Mouse (Mus musculus) midbrain, embryonic 12.5 days (tissue): ENCODE data around the gene Gm17606. TPM values are rescaled to one million over a fixed set of nuclear protein-coding genes. Genes with fewer than 3 reads are reported as not detected.

Experiments
- ATAC-seq: fragments of 200-750 bp; cut with Nextera tagmentation; 2 replicates; pipeline ENCODE4 v1.8.0; 2017; ENCODE audit warnings: low read depth, moderate TSS enrichment, moderate library complexity; ENCODE audit not compliant: low FRiP score
- H3K27ac ChIP-seq: fragments of 300-500 bp; sonication (generic); replicated peaks from 2 replicates; pipeline ENCODE4 v1.5.1; 2016; ENCODE audit warnings: mild to moderate bottlenecking
- H3K27me3 ChIP-seq: fragments of 300-500 bp; sonication (generic); 2 replicates; pipeline ENCODE4 v1.6.1; 2016; ENCODE audit warnings: mild to moderate bottlenecking
- H3K36me3 ChIP-seq: fragments of 300-500 bp; sonication (generic); 2 replicates; pipeline ENCODE4 v1.6.1; 2016
- H3K4me1 ChIP-seq: fragments of 300-500 bp; sonication (generic); 2 replicates; pipeline ENCODE4 v1.6.1; 2016
- H3K4me2 ChIP-seq: fragments of 300-500 bp; sonication (generic); replicated peaks from 2 replicates; pipeline ENCODE4 v1.6.1; 2016; ENCODE audit warnings: mild to moderate bottlenecking, moderate library complexity
- H3K4me3 ChIP-seq: fragments of 300-500 bp; sonication (generic); 2 replicates; pipeline ENCODE4 v1.5.1; 2016; ENCODE audit warnings: mild to moderate bottlenecking
- H3K9ac ChIP-seq: fragments of 300-500 bp; sonication (generic); replicated peaks from 2 replicates; pipeline ENCODE4 v1.6.1; 2016; ENCODE audit warnings: mild to moderate bottlenecking, moderate library complexity
- H3K9me3 ChIP-seq: fragments of 300-500 bp; sonication (generic); 2 replicates; pipeline ENCODE4 v1.6.1; 2016; ENCODE audit warnings: mild to moderate bottlenecking
- WGBS: fragments of 180-500 bp; shearing (Covaris S2); methylation state at CpG from one replicate; pipeline ENCODE4 v1.1.7; 2016; 5-methylcytosine and 5-hydroxymethylcytosine counted together
- polyA plus RNA-seq: library from polyadenylated mRNA; unstranded; fragments of >200 nt; fragmentation: Nextera tagmentation; extraction: Ambion mirVana; gene quantifications from 2 replicates; pipeline ENCODE4 v1.2.1, GENCODE M21; 2016

The Gm17606 gene
- polyA plus RNA-seq, 1 experiment from 2014 or later = not detected

DNA sequence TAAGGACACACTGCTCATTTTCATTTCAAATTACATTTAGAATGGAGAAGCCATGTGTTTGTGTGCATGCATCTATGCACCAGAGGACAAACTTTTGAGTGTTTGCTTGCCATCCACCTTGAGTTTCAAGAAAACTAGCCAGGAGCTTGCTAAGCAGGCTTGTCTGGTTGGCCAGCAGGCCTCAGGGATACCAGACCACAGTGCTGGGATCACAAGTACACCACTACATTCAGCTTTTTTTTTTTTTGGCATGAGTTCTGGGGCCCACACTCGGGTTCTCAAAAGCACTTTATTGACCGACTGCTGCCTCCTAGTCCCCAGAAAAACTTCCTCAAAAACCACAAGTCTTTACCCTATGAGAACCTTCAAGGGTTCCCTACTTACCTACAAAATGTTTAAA lies 33.6 kb downstream of the Gm17606 start:
- WGBS = 79% methylated on average over 2 of the region's 2 CpGs
- H3K4me2 ChIP-seq = no peak overlapping the region
- H3K4me3 ChIP-seq = no peak overlapping the region
- H3K27me3 ChIP-seq = no peaks in the 10 kb centered on the region
- no peak for ATAC-seq
- H3K27ac ChIP-seq = no peak overlapping the region
- H3K9ac ChIP-seq = no peak overlapping the region
- H3K9me3 ChIP-seq = no peaks in the 10 kb centered on the region
- H3K36me3 ChIP-seq = peaks cover 64% of the 10 kb centered on the region
- no peaks in the 10 kb centered on the region for H3K4me1 ChIP-seq

DNA sequence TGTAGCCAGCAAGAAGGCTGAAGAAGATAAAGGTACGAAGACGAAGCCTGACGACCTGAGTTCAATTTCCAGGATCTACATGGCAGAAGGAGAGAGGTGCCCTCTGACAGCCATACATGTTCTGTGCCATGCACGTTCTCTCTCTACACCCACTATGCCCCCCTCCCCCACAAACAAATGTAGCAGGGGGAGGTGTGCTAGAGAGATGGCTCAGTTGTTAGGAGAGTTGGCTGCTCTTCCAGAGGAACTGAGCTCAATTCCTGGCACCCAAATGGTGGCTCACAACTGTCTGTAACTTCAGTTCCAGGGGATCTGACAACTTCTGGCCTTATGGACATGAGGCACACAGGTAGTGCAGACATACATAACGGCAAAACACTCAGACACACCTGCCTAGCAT lies 35.5 kb downstream of the Gm17606 start:
- no peak overlapping the region for H3K4me2 ChIP-seq
- no peak overlapping the region for H3K27ac ChIP-seq
- no peak overlapping the region for H3K4me3 ChIP-seq
- H3K36me3 ChIP-seq = peaks cover 72% of the 10 kb centered on the region
- no peaks in the 10 kb centered on the region for H3K9me3 ChIP-seq
- H3K4me1 ChIP-seq = no peaks in the 10 kb centered on the region
- no peak overlapping the region for H3K9ac ChIP-seq
- no peak for ATAC-seq
- WGBS = 91% methylated on average over 5 of the region's 5 CpGs
- H3K27me3 ChIP-seq = no peaks in the 10 kb centered on the region

DNA sequence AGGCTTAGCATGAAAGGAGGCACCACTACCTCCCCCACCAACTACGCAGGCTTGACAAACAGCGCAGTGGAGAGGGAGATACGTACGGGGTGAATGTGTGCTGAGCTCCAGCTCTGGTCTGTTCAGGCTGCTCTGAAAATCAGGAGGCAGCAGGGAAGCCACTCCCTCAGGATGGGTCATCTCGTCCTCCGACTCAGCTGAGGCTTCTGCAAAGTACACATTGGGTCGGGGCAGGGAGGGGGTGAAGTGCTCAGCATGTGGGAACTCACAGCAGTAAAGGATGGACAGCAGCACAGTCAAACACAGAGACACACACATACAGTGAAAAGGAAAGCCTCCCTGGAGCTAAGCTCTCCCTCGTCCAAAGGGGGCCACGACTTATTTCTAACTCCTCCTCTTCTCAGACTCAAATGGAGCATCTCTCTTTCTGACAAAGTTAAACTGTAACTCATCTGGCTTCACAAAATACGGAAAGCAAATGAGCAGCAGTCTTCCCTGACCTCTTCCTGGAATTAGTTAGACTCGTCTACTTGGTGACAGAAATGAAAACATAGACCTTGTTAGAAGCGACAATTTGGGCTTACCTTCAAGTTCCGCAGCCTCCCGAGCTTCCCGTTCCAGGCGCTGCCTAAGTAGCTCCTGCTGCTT lies 38.0 kb downstream of the Gm17606 start:
- no peaks in the 10 kb centered on the region for H3K9me3 ChIP-seq
- H3K4me2 ChIP-seq = no peak overlapping the region
- WGBS = 88% methylated on average over 16 of the region's 16 CpGs
- H3K36me3 ChIP-seq = peaks cover 82% of the 10 kb centered on the region
- no peak overlapping the region for H3K4me3 ChIP-seq
- no peaks in the 10 kb centered on the region for H3K27me3 ChIP-seq
- no peaks in the 10 kb centered on the region for H3K4me1 ChIP-seq
- H3K27ac ChIP-seq = no peak overlapping the region
- no peak overlapping the region for H3K9ac ChIP-seq
- ATAC-seq = no peak

DNA sequence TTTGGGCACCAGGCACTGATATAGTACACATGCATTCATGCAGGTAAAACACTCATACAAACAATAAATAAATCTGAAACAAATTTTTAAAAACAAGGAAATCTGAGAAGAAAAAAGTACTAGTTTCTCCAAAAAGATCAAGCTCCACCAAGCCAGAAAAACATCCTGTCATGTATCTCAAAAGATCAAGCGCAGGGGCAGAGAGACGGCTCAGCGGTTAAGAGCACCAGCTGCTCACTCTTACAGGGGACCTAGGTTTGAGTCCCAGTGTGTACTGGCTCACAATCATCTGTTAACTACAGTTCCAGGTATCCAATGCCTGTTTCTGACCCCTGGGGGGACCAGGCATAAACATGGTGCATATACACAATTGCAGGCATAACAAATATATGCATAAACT lies 41.6 kb downstream of the Gm17606 start:
- 92% methylated on average over 3 of the region's 3 CpGs for WGBS
- H3K36me3 ChIP-seq = peaks cover 56% of the 10 kb centered on the region

DNA sequence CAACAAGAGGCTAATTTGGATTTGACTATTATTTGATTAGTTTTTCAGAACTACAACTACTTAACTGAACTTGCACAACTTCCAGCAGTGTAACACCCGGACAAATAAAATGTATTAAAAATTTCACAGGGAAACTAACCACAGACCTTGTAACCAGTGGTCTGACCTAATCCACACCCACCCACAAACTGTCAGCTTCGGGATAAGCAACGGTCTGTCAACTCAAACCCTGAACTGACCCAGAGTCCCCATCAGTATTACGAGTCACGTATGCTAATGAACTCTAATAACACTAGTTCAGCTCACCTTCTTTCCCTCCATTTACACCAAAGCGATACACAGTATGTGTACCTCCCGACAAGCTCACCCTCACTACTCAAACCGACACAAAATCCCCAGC lies 44.7 kb downstream of the Gm17606 start:
- H3K9me3 ChIP-seq = no peaks in the 10 kb centered on the region
- peaks cover 47% of the 10 kb centered on the region for H3K36me3 ChIP-seq
- H3K27me3 ChIP-seq = no peaks in the 10 kb centered on the region
- ATAC-seq = no peak
- H3K4me2 ChIP-seq = peak overlapping the region; percentile 83
- peak overlapping the region; percentile 92; the same call in 1 of the 2 replicates for H3K27ac ChIP-seq
- H3K4me3 ChIP-seq = peak overlapping the region; percentile 75
- WGBS = 12% methylated on average over 8 of the region's 8 CpGs
- peak overlapping the region; percentile 83 for H3K9ac ChIP-seq
- H3K4me1 ChIP-seq = peaks cover 23% of the 10 kb centered on the region

More for the DNA sequence above, 41.6 kb downstream of the Gm17606 start:
- ATAC-seq = no peak
- Histone ChIP-seq H3K27ac (no peak overlapping the region), H3K9ac (no peak overlapping the region), H3K4me2 (no peak overlapping the region), H3K4me1 (peaks cover 11% of the 10 kb centered on the region), H3K4me3 (no peak overlapping the region), H3K27me3 (no peaks in the 10 kb centered on the region), H3K9me3 (no peaks in the 10 kb centered on the region)

DNA sequence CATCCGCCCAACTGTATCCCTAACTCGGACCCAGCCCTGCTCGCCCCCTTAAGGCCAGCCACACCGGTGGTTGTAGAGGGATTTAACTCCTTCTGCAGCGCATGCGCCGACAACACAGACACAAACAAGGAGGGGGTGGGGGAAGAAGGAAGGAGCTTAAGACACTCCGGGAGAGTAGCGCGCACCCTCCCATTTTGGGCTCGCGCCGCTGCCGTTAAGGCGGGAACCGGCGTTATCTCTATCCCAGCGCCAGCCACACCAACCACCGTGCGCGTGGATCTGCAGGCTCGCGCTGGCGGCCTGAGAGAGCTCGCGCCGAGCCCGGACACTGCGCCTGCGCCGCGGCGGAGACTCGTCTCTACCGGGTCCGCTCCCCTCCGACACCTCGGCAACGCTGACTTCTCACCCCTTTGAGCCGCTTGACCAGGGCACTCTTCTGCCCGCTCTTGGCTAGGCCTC lies 45.3 kb downstream of the Gm17606 start, which contains the start of gene 1700123O20Rik:
Gene 1700123O20Rik (plus strand): TSS at position 154 of the 459 bp plus-strand sequence.
- Histone ChIP-seq H3K4me1 (peaks cover 23% of the 10 kb centered on the region), H3K9ac (peak within 1 kb of the TSS; percentile 83), H3K36me3 (peaks cover 49% of the 10 kb centered on the region), H3K27me3 (no peaks in the 10 kb centered on the region), H3K4me2 (peak within 1 kb of the TSS; percentile 83), H3K9me3 (no peaks in the 10 kb centered on the region), H3K27ac (peak within 1 kb of the TSS; percentile 92), H3K4me3 (peak within 1 kb of the TSS; percentile 75)
- peak; percentile 77 for ATAC-seq
- WGBS = under 1% methylated on average over 41 of the region's 41 CpGs

DNA sequence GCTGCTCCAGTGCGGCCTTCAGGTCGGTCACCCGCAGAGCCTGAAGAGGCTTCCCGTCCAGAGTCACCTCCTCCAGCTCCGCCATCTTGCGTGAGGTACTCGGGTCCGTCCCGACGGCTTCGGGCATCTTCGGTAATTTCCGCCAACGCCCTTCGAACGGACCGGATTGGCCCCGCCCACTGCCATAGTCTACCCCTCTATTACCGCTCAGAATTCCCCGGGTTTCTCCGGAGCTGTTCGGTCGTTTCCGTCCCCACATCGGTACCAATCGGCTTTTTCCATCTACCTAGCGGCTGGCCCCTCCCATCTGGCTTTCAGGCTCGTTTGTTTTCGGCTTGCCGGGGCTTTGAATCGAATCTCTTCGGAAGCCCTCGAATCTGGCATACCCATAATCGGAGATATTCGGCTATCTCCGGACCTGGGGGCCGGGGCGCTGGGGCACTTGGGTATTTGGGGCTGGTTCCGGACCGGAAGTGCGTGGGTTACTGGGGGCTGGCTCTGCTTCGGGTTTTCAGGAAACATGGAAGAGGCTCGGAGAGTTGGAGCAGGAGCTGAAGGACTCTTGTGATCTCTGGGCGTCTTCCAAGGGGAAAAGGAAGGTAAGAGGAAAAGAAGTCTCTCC lies 45.9 kb downstream of the Gm17606 start, which contains the start of gene Acin1:
Gene Acin1 (minus strand): TSS at position 410 of the 622 bp plus-strand sequence.
- H3K36me3 ChIP-seq = peaks cover 46% of the 10 kb centered on the region
- under 1% methylated on average over 44 of the region's 44 CpGs for WGBS
- H3K27me3 ChIP-seq = no peaks in the 10 kb centered on the region
- H3K4me1 ChIP-seq = peaks cover 23% of the 10 kb centered on the region
- no peaks in the 10 kb centered on the region for H3K9me3 ChIP-seq
- peak; percentile 97 for ATAC-seq
- H3K4me3 ChIP-seq = peak within 1 kb of the TSS; percentile 75
- peak within 1 kb of the TSS; percentile 83 for H3K9ac ChIP-seq
- H3K4me2 ChIP-seq = peak within 1 kb of the TSS; percentile 83
- H3K27ac ChIP-seq = peak within 1 kb of the TSS; percentile 92

DNA sequence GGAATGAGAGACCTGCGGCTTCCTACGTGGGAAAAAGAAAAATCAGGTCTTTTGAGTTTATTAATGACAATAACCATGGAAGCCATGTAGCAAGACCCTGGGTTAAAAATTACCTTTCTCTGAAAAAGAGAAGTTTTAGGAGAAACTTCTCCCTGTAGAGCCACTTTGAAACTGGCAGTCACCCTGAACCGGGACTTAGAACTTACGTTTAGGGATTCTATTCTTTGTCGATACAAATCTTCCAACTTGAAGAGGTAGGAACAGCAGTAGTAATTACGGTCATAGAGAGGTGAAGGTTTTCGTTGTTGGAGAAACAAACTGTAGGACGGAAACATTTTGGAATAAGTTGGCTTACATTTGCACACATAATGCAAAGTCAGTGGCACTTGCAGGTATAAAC lies 46.5 kb downstream of the Gm17606 start:
- H3K4me1 ChIP-seq = peaks cover 23% of the 10 kb centered on the region
- H3K4me3 ChIP-seq = peak overlapping the region; percentile 75
- H3K9me3 ChIP-seq = no peaks in the 10 kb centered on the region
- H3K4me2 ChIP-seq = peak overlapping the region; percentile 71
- WGBS = 11% methylated on average over 8 of the region's 8 CpGs
- H3K36me3 ChIP-seq = peaks cover 40% of the 10 kb centered on the region
- no peak for ATAC-seq
- H3K27me3 ChIP-seq = no peaks in the 10 kb centered on the region
- peak overlapping the region; percentile 92 for H3K27ac ChIP-seq
- peak overlapping the region; percentile 72 for H3K9ac ChIP-seq

DNA sequence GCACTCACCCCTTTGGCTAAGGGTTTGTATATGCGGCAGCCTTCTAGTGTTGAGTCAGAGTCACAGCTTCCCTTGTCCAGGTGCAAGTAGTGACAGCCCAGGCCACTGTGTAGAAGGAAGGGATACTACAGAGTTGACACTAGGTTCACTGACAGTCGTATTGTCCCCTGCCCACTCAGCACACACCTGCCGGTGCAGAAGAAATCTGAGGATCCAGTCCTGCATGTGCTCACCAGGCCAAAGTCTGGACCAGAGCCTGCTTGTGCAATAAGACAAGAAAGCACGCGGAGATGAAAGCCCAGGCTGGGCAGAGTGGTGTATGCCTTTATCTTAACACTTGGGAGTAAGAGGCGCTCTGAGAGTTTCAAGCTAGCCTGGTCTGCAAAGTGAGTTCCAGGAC lies 54.3 kb downstream of the Gm17606 start:
- no peak overlapping the region for H3K27ac ChIP-seq
- H3K4me3 ChIP-seq = no peak overlapping the region
- no peaks in the 10 kb centered on the region for H3K9me3 ChIP-seq
- WGBS = 85% methylated on average over 6 of the region's 6 CpGs
- no peak overlapping the region for H3K4me2 ChIP-seq
- peaks cover 32% of the 10 kb centered on the region for H3K36me3 ChIP-seq
- no peaks in the 10 kb centered on the region for H3K4me1 ChIP-seq
- no peak overlapping the region for H3K9ac ChIP-seq
- no peaks in the 10 kb centered on the region for H3K27me3 ChIP-seq
- no peak for ATAC-seq

DNA sequence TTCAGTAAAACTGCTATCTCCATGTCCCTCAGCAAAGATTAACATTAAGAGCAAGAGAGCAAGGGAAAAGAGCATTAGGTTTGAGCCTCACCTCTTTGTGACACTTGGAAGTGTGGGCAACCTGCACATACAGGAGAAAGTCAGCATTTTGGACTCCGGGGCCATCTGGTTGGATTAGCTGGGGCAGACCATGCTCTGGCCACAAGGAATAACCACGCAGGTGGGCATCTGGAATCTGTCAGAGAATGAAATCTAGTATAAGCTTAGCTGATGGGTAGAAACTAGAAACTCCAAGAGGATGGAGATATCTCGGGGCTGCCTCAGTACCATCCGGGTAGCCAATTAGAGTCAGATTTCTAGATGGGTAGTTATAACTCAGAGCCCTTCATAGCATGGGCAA lies 56.0 kb downstream of the Gm17606 start:
- Histone ChIP-seq H3K27ac (no peak overlapping the region), H3K9me3 (no peaks in the 10 kb centered on the region), H3K36me3 (peaks cover 22% of the 10 kb centered on the region), H3K4me2 (no peak overlapping the region), H3K9ac (no peak overlapping the region), H3K4me1 (no peaks in the 10 kb centered on the region), H3K4me3 (no peak overlapping the region), H3K27me3 (0 out of 2 replicates have a peak, but pooled peaks cover under 1% of the 10 kb centered on the region)
- ATAC-seq = no peak
- 88% methylated on average over 4 of the region's 4 CpGs for WGBS
